Mouse (Mus musculus): ENCODE measurements around the gene Mlh1. TPM values are rescaled to one million over a fixed set of nuclear protein-coding genes. Genes with fewer than 3 reads are reported as not detected.

The Mlh1 gene
- polyA plus RNA-seq, 1 experiment: 10.5 TPM

- 92% methylated on average over 4 of the region's 4 CpGs for WGBS
- DNase-seq (ENCODE audit: low read depth, low spot score): no peak
These were observed 86.7 kb downstream of the Mlh1 start for GRCm38 (mm10) chr9:111184929-111185328.

DNA sequence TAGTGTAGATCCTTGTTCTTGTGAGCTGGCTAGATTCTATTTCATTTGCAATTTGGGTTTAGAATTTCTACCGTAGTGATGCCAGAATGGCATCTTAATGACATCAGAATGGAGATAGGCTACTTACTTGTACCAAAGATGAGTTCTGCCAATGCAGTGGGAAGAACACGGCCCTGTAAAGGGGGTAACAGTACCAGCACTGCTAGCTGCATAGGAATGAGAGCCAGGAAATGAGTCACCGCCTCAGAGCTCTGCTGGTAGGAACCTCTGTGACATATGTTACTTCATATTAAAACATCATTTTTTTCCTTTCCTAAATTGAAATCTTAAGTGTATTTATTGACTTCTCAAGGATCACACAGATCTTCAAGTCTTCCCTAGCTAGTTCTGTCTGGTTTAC, 89.4 kb downstream of the Mlh1 start:
- 59% methylated on average over 3 of the region's 3 CpGs for WGBS
- DNase-seq (ENCODE audit: low read depth, low spot score): no peak

DNA sequence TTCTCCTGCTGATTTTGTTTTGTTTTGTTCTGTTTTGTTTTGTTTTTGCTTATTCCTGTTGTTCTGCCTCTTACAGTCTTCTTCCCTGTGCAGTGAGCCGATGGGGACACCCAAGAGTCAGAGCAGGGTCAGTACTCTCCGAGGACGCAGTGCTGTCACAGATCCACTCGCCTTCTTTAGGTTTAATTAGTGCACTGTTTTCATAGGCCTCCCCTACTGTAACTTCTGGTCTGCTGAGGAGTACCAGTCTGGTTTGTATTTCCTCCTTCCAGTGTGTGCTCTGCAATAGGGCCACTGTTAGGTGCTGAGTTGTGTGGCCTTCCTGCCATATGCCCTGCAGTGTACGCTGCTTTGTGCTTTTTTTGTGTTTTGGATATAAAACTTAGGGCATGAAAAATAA, 92.6 kb downstream of the Mlh1 start:
- WGBS: 89% methylated on average over 5 of the region's 5 CpGs

More for the DNA sequence above, 92.6 kb downstream of the Mlh1 start:
- no peak for DNase-seq (ENCODE audit: low read depth, low spot score)

Other genes with a start within 250 kb of the Mlh1 start
- gene Ccrl2, start 214.3 kb downstream of the Mlh1 start, polyA plus RNA-seq (2012; rRNA removed): 3.6 and 4.8 TPM in 2 replicates
- gene Lrrfip2, start 154.2 kb downstream of the Mlh1 start, polyA plus RNA-seq (2012; rRNA removed): 12.7 and 16.4 TPM in 2 replicates
- 5.3 and 7.0 TPM in 2 replicates for gene Epm2aip1, start 138 bp upstream of the Mlh1 start, polyA plus RNA-seq (2012; rRNA removed)
- gene Trank1, start 39.9 kb upstream of the Mlh1 start, polyA plus RNA-seq (2012; rRNA removed): 0.02 and 0.05 TPM in 2 replicates
- gene Dclk3, start 167.3 kb upstream of the Mlh1 start, polyA plus RNA-seq (2012; rRNA removed): 1.0 and 1.3 TPM in 2 replicates